Mouse (Mus musculus) stomach, postnatal 0 days (tissue): ENCODE results near the gene Serpina3m.

ENCODE experiments used
- CTCF ChIP-seq: IDR thresholded peaks from 2 replicates; pipeline ENCODE4 v1.5.1; 2016; ENCODE audit warnings: antibody characterized with exemption, low read depth, mild to moderate bottlenecking, moderate library complexity
- EP300 ChIP-seq: optimal IDR thresholded peaks from 2 replicates; pipeline ENCODE3; 2016; ENCODE audit warnings: antibody characterized with exemption

DNA sequence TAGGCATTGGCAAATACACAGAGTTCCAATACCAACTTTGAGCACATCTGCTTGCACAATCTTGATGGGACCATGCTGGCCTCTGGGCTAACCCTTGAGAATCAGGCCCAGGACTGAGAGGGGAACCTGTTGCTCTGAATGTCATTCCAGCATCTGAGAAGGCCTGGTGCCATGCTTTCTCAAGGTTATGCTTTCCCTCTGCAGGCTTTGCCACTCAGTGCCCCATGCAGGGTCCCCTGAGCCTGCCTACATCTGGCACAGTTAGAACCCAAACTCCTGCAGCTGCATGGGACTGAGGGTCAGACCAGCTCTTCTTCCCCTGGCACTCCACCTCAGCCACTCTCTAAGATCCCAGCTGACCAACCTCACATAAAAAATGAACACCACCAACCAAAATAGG is 7.4 kb downstream of the Serpina3m start:
- TF ChIP-seq CTCF (no peak), EP300 (no peak)
